In the genomic region with DNA sequence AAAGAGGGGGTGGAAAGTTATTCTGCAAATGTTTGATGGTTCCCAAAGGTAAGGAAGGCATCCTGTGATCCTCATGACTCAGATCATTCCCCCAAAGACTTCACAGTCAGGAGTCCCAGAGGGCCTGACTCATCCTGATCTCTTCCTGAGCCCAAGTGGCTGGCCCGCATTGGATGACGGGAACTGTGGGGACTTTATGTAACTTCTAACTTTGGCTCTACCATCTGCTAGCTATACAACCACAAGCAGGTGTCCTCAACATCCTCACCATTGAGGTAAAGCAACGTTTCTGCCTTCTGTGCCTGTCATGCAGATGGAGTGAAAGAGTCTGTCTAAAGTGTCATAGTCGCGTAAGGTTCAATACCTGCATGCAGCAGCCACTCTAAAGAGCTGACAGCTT, we compare ENCODE assay signal across 11 mouse cellular contexts.
A peak's percentile ranks its signal among the peaks of the same experiment; 100 is the strongest.
DNase-seq lines count a peak whose midpoint lies in the region; ATAC-seq lines count a peak whose summit lies in the region.
"Had no signal": no experiment of that assay in that cellular context is flagged by ENCODE, and none has a peak within 500 bp of the region (broad histone marks: within the 10 kb centered on the region; RNA-seq: fewer than 3 reads in every experiment).

No protein-coding gene starts in this region.

- no peak for DNase-seq in heart, adult 9 months (ENCODE audit: low spot score in 2 of 2)
- peak; percentile 35 for DNase-seq in right cerebral cortex, postnatal 25 days
- DNase-seq in right cerebral cortex, postnatal 4 days: no peak
- peak; percentile 48 to 70 for DNase-seq in thymus, adult 18-20 months
- DNase-seq: liver; retina, postnatal 1 day had no signal

- no peak overlapping the region for H3K4me3 ChIP-seq in heart, embryonic 16.5 days (ENCODE audit: low read length)
- H3K4me3 ChIP-seq in midbrain, embryonic 13.5 days (replicated peaks): no peak overlapping the region
- H3K4me3 ChIP-seq in hindbrain, embryonic 16.5 days (ENCODE audit: low read length): no peak overlapping the region
- H3K4me3 ChIP-seq: embryonic facial prominence, embryonic 10.5 days; megakaryocyte, embryonic 14.5 days had no signal

- H3K27ac ChIP-seq in heart, embryonic 16.5 days (ENCODE audit: low read length): no peak overlapping the region
- no peak overlapping the region for H3K27ac ChIP-seq in midbrain, embryonic 13.5 days
- H3K27ac ChIP-seq in hindbrain, embryonic 16.5 days (ENCODE audit: low read depth, low read length): no peak overlapping the region
- H3K27ac ChIP-seq: embryonic facial prominence, embryonic 10.5 days had no signal

- H3K36me3 ChIP-seq in heart, embryonic 16.5 days (ENCODE audit: control insufficient read depth, insufficient read depth): no peaks in the 10 kb centered on the region
- H3K36me3 ChIP-seq in midbrain, embryonic 13.5 days: no peaks in the 10 kb centered on the region
- no peaks in the 10 kb centered on the region for H3K36me3 ChIP-seq in hindbrain, embryonic 16.5 days (ENCODE audit: control insufficient read depth, insufficient read depth, low read length)
- H3K36me3 ChIP-seq: embryonic facial prominence, embryonic 10.5 days had no signal

- no peak overlapping the region for H3K9ac ChIP-seq in heart, embryonic 16.5 days (ENCODE audit: low read length)
- no peak overlapping the region for H3K9ac ChIP-seq in midbrain, embryonic 13.5 days (replicated peaks)
- H3K9ac ChIP-seq in hindbrain, embryonic 16.5 days (ENCODE audit: low read depth, low read length): no peak overlapping the region

- no peaks in the 10 kb centered on the region for H3K27me3 ChIP-seq in heart, embryonic 16.5 days (ENCODE audit: control insufficient read depth, insufficient read depth, low read length)
- no peaks in the 10 kb centered on the region for H3K27me3 ChIP-seq in midbrain, embryonic 13.5 days
- no peaks in the 10 kb centered on the region for H3K27me3 ChIP-seq in hindbrain, embryonic 16.5 days (replicated peaks; ENCODE audit: control insufficient read depth, insufficient read depth, low read length)

- no peaks in the 10 kb centered on the region for H3K4me1 ChIP-seq in heart, embryonic 16.5 days (ENCODE audit: control insufficient read depth, insufficient read depth, low read length)
- 0 out of 2 replicates have a peak, but pooled peaks cover 8% of the 10 kb centered on the region for H3K4me1 ChIP-seq in midbrain, embryonic 13.5 days (replicated peaks)
- no peaks in the 10 kb centered on the region for H3K4me1 ChIP-seq in hindbrain, embryonic 16.5 days (ENCODE audit: control insufficient read depth, insufficient read depth, low read depth, low read length)

- peak; percentile 37; the same call in 1 of the 2 replicates for ATAC-seq in heart, embryonic 16.5 days (replicated peaks; ENCODE audit: extremely low read depth, insufficient read depth, low FRiP score)
- ATAC-seq in midbrain, embryonic 13.5 days: no peak
- no peak for ATAC-seq in hindbrain, embryonic 16.5 days

- H3K9me3 ChIP-seq in heart, embryonic 16.5 days (replicated peaks; ENCODE audit: control insufficient read depth, low read length): 0 out of 2 replicates have a peak, but pooled peaks cover 3% of the 10 kb centered on the region
- H3K9me3 ChIP-seq in midbrain, embryonic 13.5 days: no peaks in the 10 kb centered on the region
- no peaks in the 10 kb centered on the region for H3K9me3 ChIP-seq in hindbrain, embryonic 16.5 days (ENCODE audit: control insufficient read depth, low read length)
- H3K9me3 ChIP-seq: embryonic facial prominence, embryonic 10.5 days had no signal

- no peak overlapping the region for H3K4me2 ChIP-seq in heart, embryonic 16.5 days (ENCODE audit: low read depth, low read length)
- no peak overlapping the region for H3K4me2 ChIP-seq in midbrain, embryonic 13.5 days (replicated peaks)
- no peak overlapping the region for H3K4me2 ChIP-seq in hindbrain, embryonic 16.5 days (ENCODE audit: low read length)

- 76% methylated on average over 5 of the region's 5 CpGs for WGBS in heart, embryonic 16.5 days
- 80% methylated on average over 5 of the region's 5 CpGs for WGBS in midbrain, embryonic 13.5 days
- WGBS in hindbrain, embryonic 16.5 days: 85% methylated on average over 5 of the region's 5 CpGs

Comparison
In these comparisons a context has a peak if more than half of its experiments do, and no peak if none do; other contexts are left out.
1. DNase-seq: peak in right cerebral cortex, postnatal 25 days (single experiment) and thymus, adult 18-20 months (2 of 2); none in heart, adult 9 months (0 of 2) and right cerebral cortex, postnatal 4 days (single experiment).